Mouse (Mus musculus) urinary bladder, postnatal 4 days (tissue): ENCODE data around the gene Tnfsf15.

Experiments
- DNase-seq, 2 experiments: peaks; one replicate each; pipeline ENCODE4 v3.0.0; 2021 to 2022; ENCODE audit warnings: low spot score in 2 of 2

The Tnfsf15 gene

GRCm38 (mm10) chr4:63742101-63742500 is 2.8 kb downstream of the Tnfsf15 start:
- no peak for DNase-seq

- no peak for DNase-seq
Observed at GRCm38 (mm10) chr4:63740761-63741160, 4.2 kb downstream of the Tnfsf15 start.

- DNase-seq, result no peak
Observed at GRCm38 (mm10) chr4:63740001-63740400, 4.9 kb downstream of the Tnfsf15 start.

GRCm38 (mm10) chr4:63739524-63739923 is 5.4 kb downstream of the Tnfsf15 start:
- DNase-seq, result no peak

- DNase-seq, result no peak
Observed at GRCm38 (mm10) chr4:63738364-63738997, 6.4 kb downstream of the Tnfsf15 start.

- DNase-seq, result no peak
Observed at GRCm38 (mm10) chr4:63731299-63731698, 13.6 kb downstream of the Tnfsf15 start.

- no peak for DNase-seq
Observed at GRCm38 (mm10) chr4:63726727-63727126, 18.2 kb downstream of the Tnfsf15 start.

- no peak for DNase-seq
Observed at GRCm38 (mm10) chr4:63725981-63726380, 18.9 kb downstream of the Tnfsf15 start.

- DNase-seq, result peak; percentile 40 to 69
Observed at GRCm38 (mm10) chr4:63717922-63718643, 26.8 kb downstream of the Tnfsf15 start.

GRCm38 (mm10) chr4:63711886-63712285 is 33.0 kb downstream of the Tnfsf15 start:
- DNase-seq, result no peak

- no peak for DNase-seq
Observed at GRCm38 (mm10) chr4:63710431-63711220, 34.3 kb downstream of the Tnfsf15 start.

GRCm38 (mm10) chr4:63706279-63706971 is 38.5 kb downstream of the Tnfsf15 start:
- DNase-seq, result no peak

- DNase-seq, result no peak
Observed at GRCm38 (mm10) chr4:63704232-63704631, 40.7 kb downstream of the Tnfsf15 start.

GRCm38 (mm10) chr4:63703686-63704085 is 41.2 kb downstream of the Tnfsf15 start:
- DNase-seq, result no peak

- no peak for DNase-seq
Observed at GRCm38 (mm10) chr4:63702006-63702704, 42.8 kb downstream of the Tnfsf15 start.

- DNase-seq, result no peak
Observed at GRCm38 (mm10) chr4:63699749-63700148, 45.2 kb downstream of the Tnfsf15 start.

- no peak for DNase-seq
Observed at GRCm38 (mm10) chr4:63696921-63697320, 48.0 kb downstream of the Tnfsf15 start.

- no peak for DNase-seq
Observed at GRCm38 (mm10) chr4:63692351-63692750, 52.6 kb downstream of the Tnfsf15 start.

GRCm38 (mm10) chr4:63687429-63687828 is 57.5 kb downstream of the Tnfsf15 start:
- no peak for DNase-seq

GRCm38 (mm10) chr4:63686157-63686556 is 58.8 kb downstream of the Tnfsf15 start:
- no peak for DNase-seq

- no peak for DNase-seq
Observed at GRCm38 (mm10) chr4:63685253-63685525, 59.7 kb downstream of the Tnfsf15 start.
